ENCODE assay signal across 12 mouse cellular contexts in the genomic region with DNA sequence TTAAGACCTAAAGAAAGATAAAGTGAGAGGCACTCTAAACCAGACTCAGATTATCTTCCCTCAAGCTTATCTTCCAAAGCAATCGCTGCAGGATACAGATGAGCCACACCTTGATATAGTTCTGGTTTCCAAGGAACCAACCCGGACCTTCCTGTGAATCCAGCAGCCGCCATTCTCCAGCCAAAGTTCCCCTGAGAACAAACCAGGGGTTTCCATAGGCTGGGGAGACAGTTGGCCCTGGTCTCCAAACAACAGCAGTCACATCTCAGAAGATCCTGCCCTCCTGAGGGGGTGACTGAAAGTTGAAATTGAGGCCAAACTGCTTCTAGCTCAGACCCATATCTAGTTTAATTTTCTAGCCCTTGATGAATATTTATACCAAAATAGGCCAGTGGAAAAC. TPM values are rescaled to one million over a fixed set of nuclear protein-coding genes. Genes with fewer than 3 reads are reported as not detected.
"Had no signal": no experiment of that assay in that cellular context is flagged by ENCODE, and none has a peak within 500 bp of the region (broad histone marks: within the 10 kb centered on the region; RNA-seq: fewer than 3 reads in every experiment).

No protein-coding gene starts in this region.

- H3K27me3 ChIP-seq: limb, embryonic 12.5 days; liver, embryonic 13.5 days; lung, embryonic 15.5 days; megakaryocyte, embryonic 14.5 days; midbrain, embryonic 12.5 days had no signal

- H3K9ac ChIP-seq: limb, embryonic 12.5 days; liver, embryonic 13.5 days; liver, postnatal 0 days; lung, embryonic 15.5 days; midbrain, embryonic 12.5 days had no signal

- ATAC-seq: liver, postnatal 0 days had no signal

- H3K27ac ChIP-seq: layer of hippocampus, adult 2 months; limb, embryonic 12.5 days; liver, embryonic 13.5 days; lung, embryonic 15.5 days; macrophage; midbrain, embryonic 12.5 days had no signal

- H3K4me3 ChIP-seq: layer of hippocampus, adult 2 months; limb, embryonic 12.5 days; liver, embryonic 13.5 days; lung, embryonic 15.5 days; megakaryocyte, embryonic 14.5 days; midbrain, embryonic 12.5 days had no signal

- H3K4me1 ChIP-seq: liver, embryonic 13.5 days; lung, embryonic 15.5 days; megakaryocyte, embryonic 14.5 days; midbrain, embryonic 12.5 days had no signal

- DNase-seq: liver; liver, embryonic 13.5 days; liver, postnatal 0 days; right cerebral cortex, adult 18-20 months; right cerebral cortex, postnatal 25 days; thymus, postnatal 36 days had no signal

- H3K4me2 ChIP-seq: limb, embryonic 12.5 days; liver, embryonic 13.5 days; lung, embryonic 15.5 days; midbrain, embryonic 12.5 days had no signal

- H3K9me3 ChIP-seq: limb, embryonic 12.5 days; liver, embryonic 13.5 days; lung, embryonic 15.5 days; midbrain, embryonic 12.5 days had no signal

- H3K36me3 ChIP-seq: limb, embryonic 12.5 days; liver, embryonic 13.5 days; midbrain, embryonic 12.5 days had no signal

RNA-seq across cellular contexts. Expression of gene Lmcd1, which starts 14.7 kb away (rescaled TPM):
- polyA plus RNA-seq: macrophage had no signal
